Mouse (Mus musculus) hindbrain, embryonic 13.5 days (tissue): ENCODE results near the gene Wdr48. TPM values are rescaled to one million over a fixed set of nuclear protein-coding genes. Genes with fewer than 3 reads are reported as not detected.

Experiments
- ATAC-seq: fragments of 200-750 bp; cut with Nextera tagmentation; 2 replicates; pipeline ENCODE4 v1.8.0; 2017; ENCODE audit warnings: moderate TSS enrichment; ENCODE audit not compliant: low FRiP score
- H3K27ac ChIP-seq: fragments of 300-500 bp; sonication (generic); 2 replicates; pipeline ENCODE4 v1.5.1; 2015; ENCODE audit warnings: inconsistent platforms, mild to moderate bottlenecking, moderate library complexity
- H3K27me3 ChIP-seq: fragments of 300-500 bp; sonication (generic); 2 replicates; pipeline ENCODE4 v1.6.1; 2015; ENCODE audit warnings: mild to moderate bottlenecking, inconsistent platforms
- H3K36me3 ChIP-seq: fragments of 300-500 bp; sonication (generic); 2 replicates; pipeline ENCODE4 v1.6.1; 2015; ENCODE audit warnings: mild to moderate bottlenecking, inconsistent platforms
- H3K4me1 ChIP-seq: fragments of 300-500 bp; sonication (generic); replicated peaks from 2 replicates; pipeline ENCODE4 v1.6.1; 2015; ENCODE audit warnings: inconsistent platforms
- H3K4me2 ChIP-seq: fragments of 300-500 bp; sonication (generic); 2 replicates; pipeline ENCODE4 v1.6.1; 2015; ENCODE audit warnings: inconsistent platforms, mild to moderate bottlenecking, moderate library complexity
- H3K4me3 ChIP-seq: fragments of 300-500 bp; sonication (generic); 2 replicates; pipeline ENCODE4 v1.5.1; 2015; ENCODE audit warnings: mild to moderate bottlenecking, inconsistent platforms
- H3K9ac ChIP-seq: fragments of 300-500 bp; sonication (generic); 2 replicates; pipeline ENCODE4 v1.6.1; 2015; ENCODE audit warnings: mild to moderate bottlenecking, inconsistent platforms
- H3K9me3 ChIP-seq: fragments of 300-500 bp; sonication (generic); 2 replicates; pipeline ENCODE4 v1.6.1; 2016; ENCODE audit warnings: inconsistent platforms
- WGBS: fragments of 180-500 bp; shearing (Covaris S2); methylation state at CpG from one replicate; pipeline ENCODE4 v1.1.7; 2015; 5-methylcytosine and 5-hydroxymethylcytosine counted together
- polyA plus RNA-seq: library from polyadenylated mRNA; unstranded; fragments of >200 nt; fragmentation: Nextera tagmentation; extraction: Ambion mirVana; gene quantifications from 2 replicates; pipeline ENCODE4 v1.2.1, GENCODE M21; 2015

The Wdr48 gene
- polyA plus RNA-seq, 1 experiment from 2014 or later: 63.2 TPM

DNA sequence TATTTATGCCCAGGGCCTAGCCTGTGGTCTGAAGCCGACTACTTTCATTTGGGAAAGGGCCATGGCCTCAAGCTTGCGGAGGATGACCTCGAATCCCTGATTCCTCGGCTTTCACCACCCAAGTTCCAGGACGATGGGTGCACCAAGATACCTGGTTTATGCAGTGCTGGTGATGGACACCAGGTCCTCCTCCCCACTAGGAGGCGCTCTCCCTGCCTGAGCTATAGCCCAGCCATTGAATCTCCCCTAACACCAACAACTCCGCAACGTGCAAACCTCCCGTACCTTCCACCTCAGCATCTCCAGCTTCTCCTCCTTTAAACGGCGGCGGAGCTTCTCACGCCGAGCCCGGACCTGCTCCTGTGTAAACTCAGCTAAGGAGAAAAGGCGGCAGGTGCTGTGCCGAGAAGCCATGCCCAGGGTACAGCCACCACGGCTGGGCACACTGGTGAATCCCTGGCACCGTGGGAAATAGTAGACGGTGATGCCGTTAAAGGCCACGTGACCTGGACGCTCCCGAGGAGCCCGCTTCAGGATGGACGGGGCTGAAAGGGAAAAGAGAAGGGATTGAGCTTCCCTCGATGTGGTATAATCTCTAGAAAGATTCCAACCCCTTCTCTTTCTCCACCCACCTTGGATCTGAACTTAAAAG lies 79.3 kb downstream of the Wdr48 start:
- Histone ChIP-seq H3K27me3 (no peaks in the 10 kb centered on the region), H3K4me3 (no peak overlapping the region), H3K4me1 (peaks cover 46% of the 10 kb centered on the region), H3K36me3 (0 out of 2 replicates have a peak, but pooled peaks cover 7% of the 10 kb centered on the region), H3K27ac (no peak overlapping the region), H3K9ac (no peak overlapping the region), H3K4me2 (no peak overlapping the region), H3K9me3 (no peaks in the 10 kb centered on the region)
- no peak for ATAC-seq
- 92% methylated on average over 27 of the region's 27 CpGs for WGBS

DNA sequence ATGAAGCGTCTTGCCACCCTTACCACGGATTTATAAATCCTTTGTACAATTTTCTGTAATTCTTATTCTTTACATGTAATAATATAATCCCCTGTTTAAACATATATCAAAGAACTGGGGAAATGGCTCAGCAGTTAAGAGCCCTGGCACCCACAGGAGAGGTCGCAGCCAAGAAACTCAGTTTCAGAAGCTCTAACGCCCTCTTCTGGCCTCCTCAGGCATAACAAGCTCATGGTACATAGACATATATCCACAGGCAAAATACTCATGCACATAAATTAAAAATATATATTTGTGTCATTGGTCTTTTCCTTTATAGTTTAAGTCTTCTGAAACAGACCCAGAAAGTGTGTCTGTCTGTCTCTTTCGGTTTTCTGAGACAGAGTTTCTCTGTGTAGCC lies 79.9 kb downstream of the Wdr48 start:
- Histone ChIP-seq H3K9ac (no peak overlapping the region), H3K4me1 (peaks cover 47% of the 10 kb centered on the region), H3K27ac (no peak overlapping the region), H3K9me3 (no peaks in the 10 kb centered on the region), H3K4me2 (no peak overlapping the region), H3K27me3 (no peaks in the 10 kb centered on the region), H3K36me3 (0 out of 2 replicates have a peak, but pooled peaks cover 7% of the 10 kb centered on the region), H3K4me3 (no peak overlapping the region)
- WGBS: 81% methylated on average over 5 of the region's 5 CpGs
- ATAC-seq: no peak

DNA sequence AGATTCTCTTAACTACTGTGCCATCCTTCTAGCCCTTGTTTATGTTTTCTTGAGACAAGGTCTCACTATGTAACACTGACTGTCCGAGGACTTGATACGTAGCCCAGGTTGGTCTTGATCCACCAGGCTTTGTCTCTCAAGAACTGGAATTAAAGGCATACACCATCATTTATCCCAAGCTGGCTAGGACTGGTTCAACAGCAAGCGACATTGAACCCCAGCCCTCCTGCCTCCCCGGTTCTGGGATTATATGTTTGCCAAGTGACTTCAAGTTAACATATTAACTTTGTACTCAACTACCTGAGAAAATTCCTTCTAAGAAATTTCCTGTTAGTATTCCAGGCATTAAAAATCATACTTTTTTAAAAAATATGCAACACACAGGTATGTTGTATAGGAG lies 80.6 kb downstream of the Wdr48 start:
- Histone ChIP-seq H3K36me3 (0 out of 2 replicates have a peak, but pooled peaks cover 7% of the 10 kb centered on the region), H3K4me1 (peaks cover 44% of the 10 kb centered on the region), H3K9ac (no peak overlapping the region), H3K4me2 (no peak overlapping the region), H3K9me3 (no peaks in the 10 kb centered on the region), H3K27me3 (no peaks in the 10 kb centered on the region), H3K27ac (no peak overlapping the region), H3K4me3 (no peak overlapping the region)
- WGBS: over 99% methylated on average over 4 of the region's 4 CpGs
- no peak for ATAC-seq

Other genes starting within 250 kb of the Wdr48 start
- 1.6 and 2.2 TPM in 2 replicates for gene Scn10a, start 175.6 kb upstream of the Wdr48 start, polyA plus RNA-seq
- 0.04 and 0.14 TPM in 2 replicates for gene Scn11a, start 69.4 kb upstream of the Wdr48 start, polyA plus RNA-seq
- gene Gorasp1, start 42.7 kb downstream of the Wdr48 start, polyA plus RNA-seq: 26.0 and 27.9 TPM in 2 replicates
- gene Ttc21a, start 42.7 kb downstream of the Wdr48 start, polyA plus RNA-seq: 0.65 and 1.2 TPM in 2 replicates
- 1.2 and 1.7 TPM in 2 replicates for gene Csrnp1, start 89.8 kb downstream of the Wdr48 start, polyA plus RNA-seq
- gene Xirp1, start 128.7 kb downstream of the Wdr48 start, polyA plus RNA-seq: 0.04 and 0.09 TPM in 2 replicates
- 8.9 and 9.5 TPM in 2 replicates for gene Cx3cr1, start 175.0 kb downstream of the Wdr48 start, polyA plus RNA-seq
- gene Ccr8, start 197.2 kb downstream of the Wdr48 start, polyA plus RNA-seq: not detected in 2 replicates
- gene Slc25a38, start 215.5 kb downstream of the Wdr48 start, polyA plus RNA-seq: 35.5 and 42.2 TPM in 2 replicates
- 905 and 920 TPM in 2 replicates for gene Rpsa, start 232.8 kb downstream of the Wdr48 start, polyA plus RNA-seq